Mouse (Mus musculus) E14TG2a.4 (cell line): ENCODE data around the gene Manbal.

Source experiments
- CTCF ChIP-seq: conservative IDR thresholded peaks from 2 replicates; pipeline ENCODE4 v1.5.1; 2014; ENCODE audit warnings: low read length
- NANOG ChIP-seq: IDR thresholded peaks from 2 replicates; pipeline ENCODE4 v1.6.1; 2014; ENCODE audit warnings: borderline replicate concordance, low read length, mixed read lengths
- POU5F1 ChIP-seq: IDR thresholded peaks from 2 replicates; pipeline ENCODE4 v1.6.1; 2014; ENCODE audit warnings: low read length, borderline replicate concordance

DNA sequence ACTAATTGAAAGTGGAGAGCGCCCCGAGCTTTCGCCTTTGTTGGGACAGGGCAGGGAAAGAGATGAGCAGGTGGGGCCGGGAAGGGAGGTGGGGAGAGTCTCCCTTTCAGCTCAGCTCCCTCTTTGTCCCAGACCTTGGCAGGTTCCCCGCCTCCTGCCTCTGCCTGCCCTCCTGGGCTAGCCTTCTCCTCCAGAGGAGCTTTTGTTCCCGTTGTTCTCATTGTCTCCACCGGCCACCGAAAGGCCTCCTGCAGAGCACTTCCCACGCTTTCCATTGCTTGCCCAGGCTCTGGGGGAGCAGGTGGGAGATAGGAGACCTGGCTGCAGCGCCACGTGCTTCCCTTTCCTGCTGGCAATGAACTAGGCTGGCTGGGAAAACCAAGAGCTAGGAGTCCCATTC, 38.8 kb upstream of the Manbal start:
- TF ChIP-seq CTCF (no peak), POU5F1 (no peak), NANOG (no peak; the same call in 1 of the 2 replicates)
